Mouse (Mus musculus) common myeloid progenitor, adult 5-6 weeks (primary cell): ENCODE measurements around the gene Zfhx2. TPM values are rescaled to one million over a fixed set of nuclear protein-coding genes. Genes with fewer than 3 reads are reported as not detected.

ENCODE experiments used
- ATAC-seq: replicated peaks from 2 replicates; pipeline ENCODE4 v1.8.0; 2016; ENCODE audit warnings: low read depth, mild to moderate bottlenecking, moderate TSS enrichment, inconsistent platforms; ENCODE audit not compliant: poor library complexity, severe bottlenecking
- total RNA-seq: library from RNA; stranded (forward); fragments of 200-1000, 187-1606 nt; gene quantifications from 2 replicates; pipeline ENCODE4 v1.2.3, GENCODE M21; 2017

Gene Zfhx2
- total RNA-seq, 1 experiment from 2014 or later = 2.0 TPM

DNA sequence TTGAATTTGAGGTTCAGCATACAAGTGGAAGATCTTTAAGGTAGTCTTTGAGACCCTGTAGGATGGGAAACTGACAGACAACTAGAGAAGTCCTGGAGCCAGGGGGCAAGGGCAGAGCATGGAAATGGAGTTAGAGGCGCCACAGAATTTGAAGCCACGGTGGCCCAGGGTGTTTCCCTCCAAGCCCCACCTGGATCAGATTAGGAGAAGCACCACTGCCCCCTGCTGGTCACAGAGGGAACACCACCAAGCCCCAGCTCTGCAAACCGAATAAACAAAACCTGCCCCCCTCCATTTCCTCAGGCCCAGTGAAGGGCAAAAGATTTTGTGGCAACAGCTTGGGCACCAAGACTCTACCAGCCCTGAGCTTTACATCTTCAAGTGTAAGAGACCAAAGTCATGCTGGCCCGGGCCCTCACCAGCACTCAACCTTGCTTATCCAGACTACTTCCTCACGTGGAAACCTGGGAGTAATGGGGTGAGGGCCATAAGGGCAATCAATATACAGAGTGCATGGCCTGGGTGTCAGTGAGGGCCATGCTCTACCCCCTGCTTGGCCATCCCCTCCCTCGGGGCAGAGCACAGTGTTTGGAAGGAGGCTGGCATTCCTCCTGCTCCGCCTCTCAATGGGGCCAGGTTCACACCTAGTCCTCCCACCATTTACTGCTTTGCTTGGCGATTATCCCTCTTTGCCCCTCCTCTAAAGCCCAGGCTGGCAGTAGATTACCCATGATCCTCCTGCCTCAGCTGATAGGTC is 12.7 kb downstream of the Zfhx2 start:
- ATAC-seq = peak; percentile 74

DNA sequence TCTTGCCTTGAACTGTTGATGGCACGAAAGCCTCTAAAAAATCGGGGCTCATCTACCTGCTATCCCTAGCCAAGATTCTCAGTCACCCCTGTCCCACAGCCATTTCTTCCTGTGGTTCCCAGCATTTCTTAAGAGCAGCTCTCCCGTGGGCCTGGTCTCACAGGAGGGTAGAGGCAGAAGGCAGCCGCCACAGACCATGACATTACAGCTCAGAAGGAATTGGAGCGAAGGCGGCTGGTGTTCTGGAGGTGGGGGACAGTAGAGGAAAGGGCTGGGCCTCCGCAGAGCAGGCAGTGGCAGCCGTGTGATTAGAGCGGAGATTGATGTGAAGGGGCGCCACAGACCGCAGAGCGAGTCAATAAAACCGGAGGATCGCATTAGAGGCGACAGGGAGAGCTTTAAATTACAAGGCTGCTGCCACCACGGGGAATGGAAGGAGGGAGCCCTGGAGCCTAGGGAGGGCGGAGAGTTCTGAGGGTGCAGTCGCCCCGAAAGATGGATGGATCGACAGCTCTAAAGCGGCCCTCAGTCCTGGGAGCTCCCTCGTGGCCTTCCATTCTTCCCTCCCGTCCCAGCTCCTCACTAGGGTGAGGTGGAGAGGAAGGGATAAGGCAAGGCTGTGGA is 13.6 kb downstream of the Zfhx2 start:
- peak; percentile 76 for ATAC-seq

DNA sequence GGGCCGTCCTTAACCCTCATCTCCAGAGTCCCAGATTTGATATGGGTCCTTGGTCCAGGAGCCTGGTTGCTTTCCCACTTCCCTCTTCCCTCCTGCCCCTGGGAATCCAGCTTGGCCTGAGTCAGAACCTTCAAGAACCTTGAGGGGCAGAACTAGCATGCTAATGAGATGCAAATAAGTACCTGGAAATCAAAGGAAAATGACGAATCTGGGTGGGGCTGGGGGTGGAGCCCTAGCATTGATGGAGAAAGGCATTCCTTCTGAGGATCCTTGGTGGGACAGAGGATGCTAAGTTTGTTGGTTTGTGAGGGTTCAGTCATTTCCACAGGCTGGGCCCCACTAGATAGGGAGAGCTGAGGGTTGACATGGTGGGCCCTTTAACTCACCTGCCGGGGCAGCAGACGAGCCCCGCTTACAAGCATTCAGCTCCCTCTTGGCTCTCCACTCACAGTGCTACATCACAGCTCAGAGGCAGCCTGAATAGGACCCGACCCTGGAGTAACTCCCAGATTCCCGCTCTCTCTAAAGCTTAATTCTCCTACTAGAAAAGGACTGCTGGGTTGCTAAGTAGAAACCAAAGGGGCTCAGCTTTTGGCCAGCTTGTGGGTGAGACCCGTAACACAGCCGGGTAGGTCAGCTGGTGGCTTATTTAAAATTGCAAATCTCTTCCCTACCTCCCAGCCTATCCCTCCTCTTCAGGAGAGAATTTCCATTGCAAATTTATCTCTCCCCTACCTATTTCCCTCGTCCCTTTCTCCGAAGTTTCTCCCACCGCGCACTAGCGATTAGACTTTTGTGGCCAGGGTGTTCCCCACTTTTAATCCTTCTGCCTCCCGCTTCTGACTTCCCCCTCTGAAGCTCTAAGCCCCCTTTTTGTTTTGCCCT is 14.4 kb downstream of the Zfhx2 start:
- no peak for ATAC-seq

DNA sequence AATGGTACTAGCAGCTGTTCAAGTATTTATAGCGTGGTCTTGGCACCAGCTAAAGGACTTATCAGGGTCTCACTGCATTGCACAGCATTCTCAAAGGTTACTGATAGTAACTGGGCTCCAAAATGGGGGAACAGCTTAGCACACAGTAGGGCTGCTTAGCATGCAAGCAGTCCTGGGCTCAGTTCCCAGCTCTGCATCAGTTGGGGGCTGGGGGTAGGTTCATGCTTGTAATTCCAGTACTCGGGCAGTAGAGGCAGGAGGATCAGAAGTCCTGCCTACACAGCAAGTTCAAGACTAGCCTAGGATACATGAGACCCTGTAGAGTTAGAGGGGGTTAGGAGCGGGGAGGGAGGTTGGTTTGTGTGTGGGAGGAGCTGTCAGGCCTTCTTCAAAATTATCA is 15.2 kb downstream of the Zfhx2 start:
- ATAC-seq = no peak

DNA sequence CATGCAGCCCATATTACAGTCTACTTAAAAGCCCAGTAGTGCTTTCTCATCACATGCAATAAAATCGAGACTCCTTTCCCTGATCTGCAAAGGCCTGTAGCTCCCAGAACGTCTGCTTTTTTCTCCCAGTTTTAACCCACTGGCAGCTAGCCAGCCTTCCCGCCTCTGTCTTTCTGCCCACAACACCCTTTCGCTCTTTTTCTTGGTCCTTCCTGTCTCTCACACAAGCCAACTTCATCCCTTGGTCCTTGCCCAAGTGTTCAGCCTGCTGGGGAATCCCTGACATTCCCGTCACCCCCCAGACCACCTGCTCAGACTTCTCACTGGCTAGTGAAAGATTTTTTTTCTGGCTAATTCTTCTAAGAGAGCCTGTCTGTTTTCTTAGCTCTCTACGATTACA is 15.9 kb downstream of the Zfhx2 start:
- no peak for ATAC-seq

DNA sequence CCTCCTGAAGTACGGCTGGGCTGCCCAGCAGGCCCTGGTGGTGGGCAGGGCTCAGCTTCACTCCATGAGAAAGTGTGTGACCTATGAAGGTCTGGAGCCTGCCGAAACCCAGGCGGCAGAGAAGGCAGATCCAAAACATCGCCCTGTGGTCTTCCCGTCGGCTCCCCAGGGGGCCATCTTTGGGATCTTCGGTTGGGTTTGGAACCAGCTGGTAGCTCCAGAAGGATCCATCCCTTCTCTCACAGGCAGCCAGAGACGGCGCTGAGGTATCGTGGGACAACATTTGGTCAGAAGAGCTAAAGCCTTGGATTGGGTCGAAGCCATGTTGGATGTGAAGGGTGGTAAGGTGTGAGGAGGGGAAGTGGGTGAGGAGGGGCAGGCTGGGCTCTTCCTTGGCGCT is 17.7 kb downstream of the Zfhx2 start:
- ATAC-seq = no peak

DNA sequence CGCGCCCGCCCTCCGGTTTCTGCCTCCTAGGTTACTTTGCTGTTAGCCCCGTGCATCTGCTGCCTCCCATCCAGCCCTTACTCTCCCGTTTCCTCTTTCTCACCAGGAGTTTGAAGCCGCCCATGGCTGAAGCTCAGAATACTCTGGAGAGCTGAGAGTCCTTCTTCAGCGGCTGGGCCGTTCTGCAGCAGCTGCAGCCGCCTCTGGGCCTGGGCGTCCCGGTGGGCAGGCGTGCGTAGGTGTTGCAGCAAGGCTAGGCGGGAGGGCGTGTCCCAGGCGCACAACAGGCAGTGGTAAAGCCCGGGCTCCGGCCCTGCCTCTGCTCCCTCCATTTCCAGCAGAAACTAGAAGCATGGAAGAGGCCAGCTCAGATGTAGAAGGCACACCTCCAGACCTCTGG is 20.4 kb downstream of the Zfhx2 start:
- no peak for ATAC-seq

DNA sequence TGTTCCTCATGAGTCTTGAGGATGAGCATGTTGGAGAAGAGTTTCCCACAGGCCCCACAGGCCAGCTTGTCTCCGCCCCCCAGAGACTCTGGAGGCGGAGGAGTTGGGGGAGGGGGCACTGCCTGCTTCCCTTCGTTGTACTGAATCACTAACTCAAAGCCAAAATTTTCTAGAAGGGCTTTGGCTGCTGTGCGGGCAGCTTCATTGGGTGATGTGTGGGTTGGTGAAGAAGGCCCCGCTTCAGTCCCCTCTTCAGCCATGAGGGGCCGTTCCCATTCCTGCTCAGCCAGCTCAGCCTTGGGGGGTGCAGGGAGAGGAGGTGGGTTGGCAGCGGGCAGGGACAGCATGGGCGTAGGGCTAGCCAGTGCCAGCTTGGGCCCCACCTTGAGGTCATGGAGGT is 26.1 kb downstream of the Zfhx2 start:
- ATAC-seq = no peak

DNA sequence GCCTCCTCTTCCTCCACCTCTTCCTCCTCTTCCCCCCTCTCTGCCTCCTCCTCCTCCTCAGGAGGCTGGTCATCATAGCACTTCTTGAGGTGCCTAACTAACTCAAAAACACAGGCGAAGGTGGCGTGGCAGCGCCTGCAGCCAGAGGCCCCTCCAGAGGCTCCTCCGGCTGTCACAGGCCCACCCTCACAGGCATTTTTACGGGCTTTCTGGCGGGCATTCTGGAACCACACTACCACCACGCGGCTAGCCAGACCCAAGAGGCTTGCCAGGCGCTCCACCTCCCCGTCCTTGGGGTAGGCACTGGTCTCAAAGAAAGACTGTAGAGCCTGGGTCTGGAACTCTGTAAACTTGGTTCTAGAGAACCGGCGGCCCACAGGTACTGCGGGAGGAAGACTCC is 26.7 kb downstream of the Zfhx2 start:
- no peak for ATAC-seq

DNA sequence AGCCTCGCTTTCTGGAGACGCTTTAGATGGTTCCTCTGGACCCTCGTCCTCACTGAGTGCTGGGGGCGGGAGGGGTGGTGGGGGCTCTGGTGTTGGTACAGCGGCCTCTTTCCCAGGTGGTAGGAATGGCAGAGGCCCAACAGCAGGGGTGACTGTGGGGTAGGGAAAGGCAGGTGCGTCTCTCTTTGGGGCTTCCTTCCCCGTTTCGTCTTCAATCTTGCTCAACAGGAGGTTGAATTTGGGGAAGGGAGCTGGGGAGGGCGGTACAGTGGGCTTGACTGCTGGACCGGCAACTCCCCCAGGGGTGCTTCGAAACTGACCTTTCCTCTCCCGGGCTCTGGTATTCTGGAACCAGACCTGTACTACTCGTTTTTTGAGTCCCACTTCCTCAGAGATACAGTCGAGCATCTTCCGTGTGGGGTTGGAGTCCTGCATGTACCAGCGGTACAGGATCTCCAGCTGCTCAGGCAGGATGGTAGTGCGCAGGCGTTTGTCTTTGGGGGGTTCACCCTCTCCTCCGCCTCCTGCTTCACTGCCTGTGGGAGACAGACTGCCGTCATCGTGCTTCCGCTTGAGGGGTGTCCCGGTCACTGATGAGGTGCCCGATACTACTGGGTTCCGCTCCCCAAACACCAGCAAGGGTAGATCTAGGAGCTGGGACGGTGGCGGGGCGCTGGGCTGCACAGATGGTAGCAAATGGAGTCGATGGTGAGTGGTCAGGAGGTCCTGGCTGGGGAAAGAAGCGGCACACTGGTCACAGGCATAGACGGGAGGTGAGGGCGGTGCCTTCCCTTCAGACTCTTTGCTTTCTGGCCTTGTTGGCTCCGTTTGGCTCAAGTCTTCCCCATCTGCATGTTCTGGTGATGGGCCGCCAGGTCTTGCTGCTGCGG is 27.4 kb downstream of the Zfhx2 start:
- no peak for ATAC-seq

DNA sequence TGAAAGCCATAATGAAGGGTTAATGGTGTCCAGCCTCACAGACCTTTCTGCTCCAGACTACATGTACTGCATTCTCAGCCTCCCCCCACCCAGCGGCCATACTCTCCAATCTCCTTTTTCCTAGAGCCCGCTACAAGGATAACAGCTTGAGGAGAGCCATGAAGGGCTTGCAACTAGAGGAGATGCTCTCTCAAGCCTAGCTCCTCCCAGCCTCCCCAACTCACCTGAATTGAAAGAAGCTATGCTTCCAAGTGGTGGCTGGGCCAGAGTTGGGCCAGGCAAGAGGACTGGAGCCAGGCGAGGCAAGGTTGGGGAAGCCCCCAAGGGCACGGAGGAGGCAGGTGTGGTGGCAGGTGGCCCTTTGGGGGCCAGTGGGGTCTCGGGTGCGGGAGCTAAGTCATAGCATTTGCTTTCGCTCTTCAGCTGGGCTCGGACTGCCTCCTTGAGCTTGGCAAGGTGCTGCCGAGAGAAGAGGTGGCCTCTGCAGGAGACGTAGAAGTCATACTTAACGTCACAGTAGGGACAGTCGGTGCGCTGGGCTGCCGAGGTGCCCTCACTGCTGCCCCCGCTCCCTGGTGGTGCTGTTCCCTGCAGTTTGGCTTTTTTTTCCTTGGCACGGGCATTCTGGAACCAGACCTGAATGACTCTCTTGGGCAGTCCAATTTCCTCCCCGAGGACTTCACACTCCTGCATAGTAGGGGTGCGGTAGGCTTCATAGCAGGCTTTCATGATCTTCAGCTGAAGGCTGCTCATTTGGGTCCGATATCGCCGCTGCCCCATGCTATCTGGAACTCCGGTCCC is 28.3 kb downstream of the Zfhx2 start:
- no peak for ATAC-seq

DNA sequence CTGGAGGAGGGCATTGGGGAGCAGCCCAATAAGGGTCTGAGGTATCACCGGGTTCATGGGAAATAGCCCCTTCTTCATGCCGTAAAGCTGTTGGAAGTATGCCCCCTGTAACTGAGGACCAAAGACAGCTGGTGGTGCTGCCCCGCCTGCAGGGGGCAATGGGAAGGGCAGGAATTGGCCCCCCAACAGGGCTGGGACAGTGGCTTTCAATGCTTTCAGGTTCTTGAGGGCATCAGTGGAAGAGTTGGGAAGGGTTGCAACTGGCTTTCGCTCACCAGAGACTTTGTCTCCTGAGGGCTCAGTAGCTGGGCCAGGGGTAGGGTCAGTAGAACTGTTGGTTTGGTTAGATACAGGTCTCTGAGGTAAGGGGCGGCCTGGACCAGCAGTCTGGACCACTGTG is 29.0 kb downstream of the Zfhx2 start:
- no peak for ATAC-seq

DNA sequence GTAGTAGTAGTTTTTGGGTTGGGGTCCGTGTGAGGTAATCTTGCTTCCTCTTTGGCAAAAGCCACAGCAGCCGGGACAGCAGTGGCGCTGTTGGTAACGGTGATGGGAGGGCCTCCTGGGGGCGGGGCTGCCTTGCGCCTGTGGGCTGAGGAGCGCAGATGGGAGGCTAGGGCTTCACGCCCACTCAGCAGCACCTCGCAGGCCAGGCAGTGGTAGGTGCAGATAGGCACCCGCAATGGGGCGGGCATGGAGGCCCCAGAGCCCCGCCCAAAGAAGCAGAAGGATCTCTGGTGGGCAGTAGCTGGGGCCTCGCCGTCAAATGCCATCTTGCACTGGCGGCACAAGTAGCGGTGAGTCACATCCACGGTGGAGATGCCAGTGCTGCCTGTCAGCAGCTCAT is 29.5 kb downstream of the Zfhx2 start:
- ATAC-seq = peak; percentile 97

DNA sequence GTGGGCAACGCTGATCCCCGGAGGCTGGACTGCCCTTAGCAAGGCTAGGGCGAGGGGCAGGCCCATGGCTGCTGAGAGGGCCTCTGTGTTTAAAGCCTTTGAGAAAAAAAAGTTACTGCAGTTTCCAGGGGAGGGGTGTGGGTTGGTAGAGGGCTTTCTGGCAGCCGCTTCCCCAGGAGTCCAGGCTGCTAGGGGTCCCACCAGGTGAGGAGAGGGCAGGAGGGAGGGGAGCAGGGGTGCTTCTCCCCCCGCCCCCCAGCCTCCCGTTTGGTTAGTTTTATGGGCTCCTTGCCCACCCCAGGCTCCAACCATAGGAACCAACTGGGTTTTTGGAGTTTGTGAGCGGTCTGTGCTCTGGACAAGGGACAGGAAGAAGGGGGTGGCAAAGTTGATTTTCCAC is 30.3 kb downstream of the Zfhx2 start:
- no peak for ATAC-seq

DNA sequence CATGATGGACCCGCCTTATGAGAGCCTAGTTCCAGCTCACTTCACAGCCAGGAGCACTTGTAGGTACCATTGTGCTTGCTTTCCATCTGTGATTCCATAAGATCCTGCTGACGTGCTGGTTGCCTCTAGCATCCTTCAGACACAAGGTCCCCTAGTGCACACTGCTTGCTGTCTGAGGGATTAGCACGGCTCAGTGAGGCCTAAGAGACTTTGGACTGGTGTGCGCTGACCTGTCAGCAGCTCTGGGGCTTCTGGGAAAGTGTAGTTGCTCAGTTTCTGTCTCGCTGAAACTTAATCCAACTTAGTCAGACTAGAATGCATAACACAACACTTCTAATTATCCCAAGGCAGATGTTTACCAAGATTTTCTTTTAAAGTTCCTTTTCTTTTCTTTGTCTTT is 32.2 kb downstream of the Zfhx2 start:
- ATAC-seq = no peak

DNA sequence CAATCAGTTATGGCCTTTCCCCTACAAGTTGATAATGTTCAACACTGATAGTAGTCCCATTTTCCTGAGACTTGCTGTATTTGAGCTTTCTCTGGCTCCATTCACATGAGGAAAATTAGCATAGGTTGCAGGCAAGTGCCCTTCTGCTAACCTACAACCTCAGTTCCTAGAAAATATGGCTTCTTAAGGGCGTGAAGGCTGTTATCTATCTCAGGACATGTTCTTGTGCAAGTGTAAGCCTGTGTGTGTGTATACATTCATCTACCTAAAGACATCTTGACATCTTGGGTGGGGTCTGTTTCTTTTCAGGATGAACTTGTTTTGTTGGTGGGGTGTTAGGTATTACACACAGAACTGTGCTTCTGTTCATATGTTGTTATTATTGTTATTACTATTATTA is 33.1 kb downstream of the Zfhx2 start:
- no peak for ATAC-seq

DNA sequence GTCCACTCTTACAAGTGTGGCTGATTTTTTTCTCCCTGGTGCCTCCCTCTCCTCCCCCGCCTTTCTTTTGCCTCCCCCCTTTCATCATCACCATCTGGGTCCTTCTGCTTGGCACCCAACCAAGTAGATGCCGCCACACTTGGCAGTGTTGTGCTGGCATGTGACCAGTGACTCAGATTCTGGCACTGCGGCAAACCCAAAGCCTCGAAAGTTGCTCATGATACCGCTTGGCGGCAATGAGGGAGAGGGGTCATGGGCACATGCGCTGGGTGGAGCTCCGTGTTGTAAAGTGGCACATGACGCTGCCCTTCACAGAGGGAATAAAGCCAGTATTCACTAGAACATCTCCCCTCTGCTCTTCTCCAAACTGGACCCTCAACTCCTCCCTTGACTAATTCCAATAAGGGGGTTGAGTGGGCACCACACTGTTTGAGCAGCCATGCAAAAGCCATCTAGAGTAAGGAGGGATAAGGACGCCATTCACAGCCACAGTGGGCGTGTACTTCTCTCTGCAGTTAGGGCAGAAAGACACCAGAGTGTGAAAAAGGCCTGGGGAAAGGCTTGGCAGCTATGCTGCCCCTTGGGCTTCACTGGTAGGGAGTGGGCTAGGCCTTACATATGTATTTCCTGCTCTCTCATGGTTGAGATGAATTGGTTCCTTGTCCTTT is 36.8 kb downstream of the Zfhx2 start:
- ATAC-seq = peak; percentile 91

DNA sequence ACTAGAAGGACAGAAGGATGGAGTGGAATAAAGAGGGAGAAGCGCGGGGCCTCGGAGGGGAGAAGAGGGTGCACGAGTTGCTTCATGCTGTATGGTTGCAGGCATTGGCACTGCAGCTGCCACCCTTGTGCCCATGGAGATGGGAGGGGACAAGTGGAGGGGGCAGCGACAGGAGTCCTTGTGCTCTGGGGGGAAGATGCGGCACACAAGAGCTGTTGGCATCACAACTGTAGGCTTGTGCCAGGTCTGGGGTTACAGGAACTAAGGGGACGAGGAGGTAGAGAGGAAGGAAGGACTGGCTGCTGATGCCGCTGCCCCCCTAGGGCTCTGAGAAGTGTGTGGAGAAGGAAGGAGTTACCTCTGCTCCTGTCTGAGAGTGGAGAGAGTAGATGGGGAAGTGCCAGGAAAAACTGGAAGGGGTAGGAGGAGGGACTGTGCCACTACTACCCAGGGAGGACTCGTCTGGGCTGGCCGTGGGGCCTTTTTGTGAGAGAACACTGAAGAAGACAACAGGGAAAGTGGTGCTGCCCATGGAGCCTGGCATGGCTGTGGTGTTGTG is 37.9 kb downstream of the Zfhx2 start:
- peak; percentile 38 for ATAC-seq
